Comparison of ENCODE assay signal across 1 mouse cellular context in genomic region chr12:80137744-80138143, GRCm38 (mm10).
A peak's percentile ranks its signal among the peaks of the same experiment; 100 is the strongest.
TF ChIP-seq lines count a peak whose summit lies in the region.

No protein-coding gene starts in this region.

TF ChIP-seq in CH12.LX, 34 proteins besides CTCF, POLR2A, EP300 and RAD21 (continued from another document):
- no peak for TF ChIP-seq CHD1 (IDR thresholded peaks at IDR 0.05; ENCODE audit: low read depth, low read length)
- no peak for TF ChIP-seq NELFE (IDR thresholded peaks at IDR 0.05; ENCODE audit: low read depth, low read length)
- no peak for TF ChIP-seq KAT2A (IDR thresholded peaks at IDR 0.05; ENCODE audit: insufficient replicate concordance, low read length)
- peak; percentile 79 for TF ChIP-seq MAFK (IDR thresholded peaks at IDR 0.05; ENCODE audit: insufficient replicate concordance, low read length)
TF ChIP-seq in CH12.LX: peak in this region for 1.
